Mouse (Mus musculus) neural tube, embryonic 10.5 days (tissue): ENCODE measurements around the gene Actl10.

Experiments used
- DNase-seq: peaks from one replicate; pipeline ENCODE4 v3.0.0-alpha.2; 2017; ENCODE audit warnings: low spot score; ENCODE audit errors: extremely low spot score

Actl10 gene

DNA sequence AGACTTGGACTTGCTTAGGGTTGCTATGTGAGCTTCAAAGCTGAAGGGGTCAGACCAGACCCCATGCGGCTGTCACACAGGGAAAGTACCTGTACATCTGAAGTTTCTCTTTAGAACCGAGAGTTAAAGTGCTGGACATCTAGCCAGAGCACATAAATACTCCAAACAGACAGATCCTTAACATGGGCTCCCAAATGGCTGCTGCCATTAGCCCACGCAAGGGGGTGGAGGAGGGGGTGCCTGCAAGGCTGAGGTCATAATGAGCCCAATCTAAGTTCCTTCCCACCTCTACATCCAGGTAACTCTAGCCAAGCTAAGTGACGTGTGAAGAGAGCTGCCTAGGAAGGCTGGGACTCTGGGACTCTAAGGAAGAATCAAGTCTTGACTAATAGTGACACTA is at the start of gene Actl10:
Actl10 (plus strand) TSS at position 301 of the 400 bp plus-strand sequence.
- no peak for DNase-seq

DNA sequence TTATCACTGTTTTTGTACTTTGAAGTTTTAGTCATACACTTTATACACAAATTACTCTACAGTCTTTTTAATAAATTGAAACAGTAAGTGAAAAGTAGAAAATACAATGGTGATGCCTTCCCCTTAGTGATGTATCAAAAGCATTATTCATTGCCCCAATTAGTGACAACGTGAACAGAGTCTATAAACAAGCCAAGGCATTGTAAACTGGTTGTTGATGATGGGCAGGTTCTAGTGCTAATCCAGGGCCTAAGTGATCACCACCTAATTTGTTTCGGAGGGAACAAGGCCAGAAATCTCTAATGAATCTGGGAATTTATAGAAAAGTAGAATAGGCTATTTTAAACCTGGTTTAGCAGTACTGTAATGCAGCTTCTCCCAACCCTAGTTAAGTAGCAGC is 44.5 kb upstream of the Actl10 start:
- DNase-seq, result no peak

DNA sequence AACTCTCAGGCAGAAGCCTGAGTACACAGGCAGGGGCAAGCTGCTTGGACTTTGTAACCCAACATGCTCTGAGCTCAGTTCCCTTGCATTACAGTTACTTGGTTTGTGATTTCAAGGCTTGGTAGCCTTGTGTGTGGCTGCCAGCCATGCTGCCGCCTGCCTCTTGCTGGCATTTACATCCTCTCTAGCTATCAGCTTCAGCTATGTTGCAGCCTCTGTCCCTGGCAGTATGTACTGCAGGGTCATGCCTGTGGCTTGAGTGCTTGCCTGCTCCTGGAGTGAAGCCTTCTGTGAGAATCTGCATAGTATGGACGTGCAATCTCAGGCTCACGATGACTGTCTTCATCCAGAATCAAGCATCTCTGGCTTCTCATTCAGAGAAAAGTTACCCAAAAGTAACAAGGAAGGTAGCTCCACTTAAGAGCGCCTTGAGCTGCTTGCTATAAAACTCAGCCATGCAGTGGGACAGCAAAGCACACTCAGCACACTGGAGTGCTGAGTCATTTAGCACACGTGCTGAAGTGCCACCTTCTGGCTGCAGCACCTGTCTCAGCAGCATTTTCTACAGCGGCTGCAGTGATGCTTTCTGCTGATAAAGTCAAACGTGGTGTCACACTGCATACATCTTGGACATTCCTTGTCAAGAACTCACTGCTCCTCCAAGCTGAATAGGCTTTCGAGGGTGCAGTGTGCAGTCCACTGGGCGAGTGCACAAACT is 43.9 kb upstream of the Actl10 start:
- DNase-seq, result no peak

DNA sequence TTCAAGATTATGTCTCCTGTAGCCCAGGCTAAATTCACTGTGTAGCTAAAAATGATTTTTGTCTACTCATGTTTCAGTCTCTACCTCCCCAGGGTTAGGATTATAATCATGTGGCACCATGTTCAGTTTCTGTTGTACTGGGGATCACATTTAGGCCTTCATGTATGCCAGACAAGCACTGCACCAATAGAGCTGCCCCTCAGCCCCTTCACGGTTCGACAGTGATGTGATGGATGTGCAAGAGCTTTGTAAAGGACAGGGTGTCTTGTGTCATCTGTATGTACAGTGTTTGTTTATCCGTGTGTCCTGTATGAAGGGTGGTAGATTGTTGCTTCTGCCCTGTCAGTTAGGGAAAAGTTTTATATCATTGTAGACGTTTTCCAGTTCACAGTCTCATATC is 43.1 kb upstream of the Actl10 start:
- no peak for DNase-seq

DNA sequence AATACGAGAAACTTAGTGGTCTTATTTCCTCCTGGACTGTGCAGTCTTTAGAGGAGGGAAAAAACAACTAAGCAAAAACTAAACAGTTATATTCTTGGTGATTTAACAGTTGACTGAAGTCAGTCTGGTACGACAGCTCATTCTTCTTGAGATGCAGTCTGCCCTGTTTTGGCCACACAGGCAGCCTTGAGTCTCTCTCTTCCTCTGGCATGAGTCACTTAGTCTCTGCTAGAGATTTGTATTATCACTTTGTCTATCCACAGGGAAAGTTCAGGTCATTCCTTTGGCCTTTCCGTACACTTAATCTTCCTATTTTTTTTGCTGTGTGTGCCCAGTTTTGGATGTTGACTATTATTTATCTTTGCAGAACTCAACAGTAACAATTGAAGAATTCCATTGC is 41.4 kb upstream of the Actl10 start:
- DNase-seq, result no peak

DNA sequence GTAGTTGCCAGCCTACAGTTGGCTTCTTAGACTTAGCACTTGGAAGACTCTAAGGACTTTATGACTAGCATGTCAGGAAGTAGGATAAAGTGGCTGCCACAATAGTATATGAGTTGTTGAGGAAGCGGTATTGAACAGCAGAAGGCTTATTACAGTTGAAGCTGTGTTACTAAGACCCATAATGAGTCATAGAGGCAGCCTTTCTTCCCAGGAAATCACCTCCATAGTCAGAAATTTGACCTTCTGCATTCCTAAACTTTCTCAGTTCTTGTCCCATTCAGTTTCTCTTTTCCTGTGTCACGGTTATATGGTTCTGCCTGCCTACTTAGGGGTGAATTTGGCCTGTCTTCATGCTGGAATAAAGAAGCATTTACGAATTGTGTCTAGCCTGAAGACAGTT is 34.6 kb upstream of the Actl10 start:
- DNase-seq, result no peak

DNA sequence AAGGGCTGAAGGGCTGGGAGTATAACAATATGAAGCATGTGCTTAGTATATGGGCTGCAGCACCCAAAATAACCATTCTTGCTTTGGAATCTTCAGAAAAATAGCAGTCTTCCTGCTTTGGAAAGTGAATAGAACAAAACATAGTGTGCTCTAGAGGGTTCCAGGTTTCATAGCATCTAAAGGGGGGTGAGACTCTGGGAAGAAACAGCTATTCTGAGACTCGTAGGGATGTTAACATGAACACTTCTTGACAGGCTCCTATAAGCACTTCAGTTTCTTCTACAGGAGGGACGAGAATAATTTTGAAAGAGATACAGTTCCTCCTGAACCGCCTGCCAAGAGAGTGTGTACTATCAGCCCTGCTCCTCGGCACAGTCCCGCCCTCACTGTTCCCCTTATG is 34.2 kb upstream of the Actl10 start:
- DNase-seq, result no peak

DNA sequence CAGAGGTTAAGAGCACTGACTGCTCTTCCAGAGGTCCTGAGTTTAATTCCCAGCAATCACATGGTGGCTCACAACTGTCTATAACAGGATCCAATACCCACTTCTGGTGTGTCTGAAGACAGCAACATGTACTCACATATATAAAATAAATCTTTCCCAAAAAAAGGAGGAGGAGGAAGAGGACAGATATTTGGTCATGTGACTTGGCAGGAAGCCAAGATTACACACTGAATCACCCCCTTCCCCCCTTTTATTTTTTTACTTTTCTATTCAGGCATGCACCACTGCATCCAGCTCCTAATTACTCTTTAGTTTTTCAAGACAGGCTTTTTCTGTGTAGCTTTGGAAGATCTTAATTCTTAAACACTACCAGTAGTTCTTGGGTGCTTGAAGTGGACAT is 30.1 kb upstream of the Actl10 start:
- DNase-seq, result no peak

DNA sequence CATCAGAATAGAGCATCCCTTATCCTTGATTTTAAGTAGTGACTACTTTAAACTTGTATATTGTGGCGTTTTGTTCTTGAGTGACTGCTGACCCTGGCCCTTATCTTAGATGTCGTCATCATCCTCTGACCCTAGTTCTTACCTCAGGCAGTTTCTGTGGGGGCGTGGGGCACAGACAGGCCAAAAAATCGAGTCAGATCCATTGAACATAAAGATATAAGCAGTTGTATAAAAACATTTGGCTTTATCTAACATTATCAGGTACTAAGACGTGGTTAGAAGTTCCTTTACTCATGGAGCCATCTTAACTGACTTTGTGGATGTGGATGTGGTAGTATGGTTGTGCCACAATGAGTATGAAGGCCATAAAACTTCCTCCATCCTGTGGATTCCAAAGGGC is 29.2 kb upstream of the Actl10 start:
- DNase-seq, result no peak

DNA sequence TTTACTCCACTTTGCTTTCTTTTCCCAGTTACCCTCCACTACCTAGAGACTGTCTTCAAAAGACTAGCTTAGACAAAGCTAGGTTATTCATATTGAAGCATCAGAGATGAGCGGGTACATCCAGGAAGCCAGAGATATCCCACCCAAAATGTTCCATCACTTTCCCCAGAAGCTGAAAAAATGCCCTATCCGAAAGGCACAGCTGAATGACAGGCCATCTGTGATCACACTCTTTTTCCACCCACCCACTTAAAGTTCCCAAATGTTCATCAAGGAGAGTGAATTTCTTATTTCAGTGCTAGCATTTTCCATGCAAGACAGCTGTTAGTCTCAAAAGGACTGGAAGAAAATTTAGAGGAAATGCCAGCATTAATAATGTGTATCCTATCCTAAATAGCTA is 26.3 kb upstream of the Actl10 start:
- no peak for DNase-seq

DNA sequence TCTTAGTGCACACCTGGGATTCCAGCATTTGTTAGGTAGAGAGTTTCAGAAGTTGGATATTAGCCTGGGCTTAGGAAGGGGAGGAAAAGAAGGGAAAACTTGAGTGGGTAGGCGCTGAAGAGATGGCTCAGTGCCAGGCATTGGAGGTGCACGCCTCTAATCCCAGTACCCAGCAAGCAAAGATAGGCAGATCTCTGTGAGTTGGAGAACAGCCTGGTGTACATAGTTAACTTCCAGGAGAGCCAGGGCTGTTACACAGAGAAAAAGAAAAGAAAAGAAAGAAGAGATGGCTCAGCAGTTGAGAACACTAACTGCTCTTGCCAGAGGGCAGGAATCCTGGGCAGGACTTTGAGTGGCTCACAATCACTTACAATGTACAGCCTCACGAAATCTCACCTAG is 25.0 kb upstream of the Actl10 start:
- no peak for DNase-seq

DNA sequence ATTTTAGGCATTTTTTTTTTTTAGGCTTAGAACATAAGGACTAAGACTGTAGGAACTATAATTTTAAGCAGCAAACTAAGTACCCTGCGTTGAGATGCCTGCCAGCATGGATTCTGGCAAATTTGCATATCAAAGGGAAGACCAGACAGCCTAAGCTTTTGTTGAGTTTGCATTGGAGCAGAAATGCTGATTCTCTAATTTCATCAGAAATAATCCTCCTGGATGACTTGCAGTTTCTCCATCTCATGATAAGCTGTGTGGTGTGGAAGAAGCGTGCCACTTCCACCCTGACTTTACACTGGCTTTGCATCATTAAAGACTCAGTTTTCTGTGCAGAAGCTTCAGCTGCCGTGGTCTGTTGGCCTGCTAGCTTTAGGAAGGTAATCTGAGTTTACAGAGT is 18.7 kb upstream of the Actl10 start:
- no peak for DNase-seq

DNA sequence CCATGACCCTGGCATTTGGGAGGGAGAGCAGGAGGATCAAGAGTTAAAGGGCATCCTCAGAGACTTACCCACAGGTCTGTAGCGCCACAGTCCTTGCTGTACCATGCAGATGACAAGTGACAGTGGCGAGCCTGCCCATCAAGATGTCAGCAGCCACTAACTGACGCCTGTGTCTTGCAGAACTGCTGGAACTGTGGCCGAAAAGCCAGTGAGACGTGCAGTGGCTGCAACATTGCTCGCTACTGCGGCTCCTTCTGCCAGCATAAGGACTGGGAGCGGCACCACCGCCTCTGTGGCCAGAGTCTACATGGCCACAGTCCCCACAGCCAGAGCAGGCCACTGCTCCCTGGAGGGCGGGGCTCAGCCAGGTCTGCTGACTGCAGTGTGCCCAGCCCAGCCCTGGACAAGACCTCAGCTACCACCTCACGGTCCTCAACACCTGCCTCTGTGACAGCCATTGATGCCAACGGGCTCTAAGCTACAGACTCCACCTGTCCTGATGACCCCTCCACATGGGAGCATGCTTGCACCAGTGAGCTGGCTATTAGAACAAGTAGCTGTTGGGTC is 16.8 kb upstream of the Actl10 start:
- DNase-seq, result no peak

DNA sequence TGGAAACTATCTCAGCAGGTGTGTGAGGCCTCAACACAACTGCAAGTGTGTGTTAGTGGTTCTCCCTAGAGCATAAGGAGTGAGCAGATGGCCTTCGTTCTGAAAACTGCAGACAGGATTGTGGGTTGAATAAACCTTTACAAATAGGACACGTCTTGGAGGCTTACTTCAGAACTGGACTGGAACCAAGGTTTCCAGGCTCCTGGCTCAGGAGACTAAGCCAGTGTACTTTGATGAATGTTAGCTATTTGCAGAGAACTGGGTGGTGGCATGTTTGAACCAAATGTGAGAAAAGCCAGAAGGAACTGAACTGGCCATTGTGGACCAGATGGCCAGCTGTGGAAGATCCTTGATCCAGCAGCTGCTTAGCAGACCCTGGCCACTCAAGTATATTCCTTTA is 13.3 kb upstream of the Actl10 start:
- no peak for DNase-seq

DNA sequence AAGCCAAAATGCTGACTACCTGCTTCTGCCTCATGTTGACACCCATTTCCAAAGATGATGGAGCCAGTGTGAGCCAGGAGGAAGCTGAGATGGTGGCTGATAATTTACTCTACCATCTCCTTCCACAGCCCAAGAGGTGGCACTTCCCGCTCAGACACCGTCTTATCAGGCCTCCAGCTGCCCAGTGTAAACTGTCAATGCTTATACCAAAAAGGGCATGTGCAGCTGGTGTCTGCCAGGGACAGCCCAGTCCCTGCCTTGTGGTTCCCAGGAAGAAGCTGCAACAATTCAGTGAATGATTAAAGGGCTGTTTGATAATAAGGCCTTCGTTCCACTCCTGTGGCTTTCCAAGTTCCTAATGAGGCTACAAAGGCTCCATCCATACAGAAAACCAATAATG is 12.9 kb upstream of the Actl10 start:
- DNase-seq, result no peak

DNA sequence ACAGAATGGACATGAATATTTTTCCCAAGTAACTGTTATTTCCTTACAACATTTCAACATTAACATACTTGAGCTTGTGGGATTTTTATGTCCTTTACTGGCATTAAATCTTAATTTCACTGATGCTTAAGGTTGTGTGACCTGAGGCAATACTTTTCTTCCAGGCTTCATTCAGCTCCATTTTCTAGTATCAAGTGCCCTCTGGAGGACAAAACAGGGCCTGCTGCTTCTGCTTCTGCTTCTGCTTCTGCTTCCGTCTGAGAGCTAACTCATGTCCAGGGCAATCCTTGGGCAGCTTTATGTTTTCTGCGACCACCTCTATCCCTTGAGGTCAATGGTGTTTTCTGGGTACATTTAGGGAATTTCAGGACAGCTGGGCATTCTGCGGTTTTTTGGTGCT is 11.9 kb upstream of the Actl10 start:
- DNase-seq, result no peak

DNA sequence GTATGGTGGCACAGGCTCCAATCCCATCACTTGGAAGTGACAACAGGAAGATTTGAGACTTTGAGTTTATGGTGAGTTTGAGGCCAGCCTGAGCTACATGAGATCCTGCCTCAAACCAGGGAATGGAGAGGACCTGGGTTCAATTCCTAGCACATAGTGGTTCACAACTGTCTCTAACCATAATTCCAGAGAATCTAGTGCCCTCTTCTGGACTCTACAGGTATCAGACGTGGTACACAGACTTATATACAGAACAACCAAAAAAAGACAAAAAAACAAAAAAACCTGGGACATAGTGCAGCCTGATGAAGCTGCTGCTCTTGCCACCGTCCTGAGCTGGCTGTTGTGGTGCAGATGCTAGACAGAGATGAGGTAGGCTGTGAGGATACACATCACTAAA is 9.9 kb upstream of the Actl10 start:
- DNase-seq, result no peak

DNA sequence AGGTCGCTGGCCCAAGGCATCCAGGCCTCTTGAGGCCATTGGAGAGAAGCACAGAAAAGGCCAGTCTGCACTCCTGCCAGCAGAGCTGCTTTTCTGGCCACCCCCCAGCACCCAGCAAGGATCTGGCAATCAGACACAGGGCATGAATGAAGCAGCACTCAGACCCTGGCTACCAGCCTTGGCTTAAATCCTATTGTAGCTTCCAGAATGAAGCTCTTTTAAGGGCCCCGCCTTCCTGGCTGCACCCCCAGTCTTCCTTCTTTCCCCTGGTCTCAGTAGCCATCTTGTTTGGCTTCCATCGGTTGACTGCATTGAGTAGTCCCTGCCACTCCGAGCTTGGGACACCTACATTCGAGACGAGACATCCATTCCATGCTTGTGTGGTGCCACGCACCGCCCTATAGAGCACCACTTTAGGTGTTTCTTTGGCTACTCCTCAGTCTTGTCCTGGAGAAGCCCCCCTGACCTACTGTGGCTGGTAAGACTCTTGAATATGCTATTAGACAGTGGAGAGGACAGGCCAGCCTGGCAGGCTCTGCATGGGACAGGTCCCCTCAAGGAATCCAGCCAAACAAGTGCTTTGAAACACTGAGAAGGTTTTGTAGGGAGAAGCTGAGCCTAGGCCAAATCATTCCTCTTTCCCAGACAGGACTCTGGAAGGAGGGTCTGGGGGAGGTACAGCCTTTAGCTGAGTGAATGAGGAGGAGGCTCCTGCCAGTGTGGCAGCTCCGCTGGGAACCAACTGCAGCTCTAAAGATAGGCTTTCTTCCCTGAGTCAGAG is 7.8 kb upstream of the Actl10 start:
- DNase-seq, result no peak

DNA sequence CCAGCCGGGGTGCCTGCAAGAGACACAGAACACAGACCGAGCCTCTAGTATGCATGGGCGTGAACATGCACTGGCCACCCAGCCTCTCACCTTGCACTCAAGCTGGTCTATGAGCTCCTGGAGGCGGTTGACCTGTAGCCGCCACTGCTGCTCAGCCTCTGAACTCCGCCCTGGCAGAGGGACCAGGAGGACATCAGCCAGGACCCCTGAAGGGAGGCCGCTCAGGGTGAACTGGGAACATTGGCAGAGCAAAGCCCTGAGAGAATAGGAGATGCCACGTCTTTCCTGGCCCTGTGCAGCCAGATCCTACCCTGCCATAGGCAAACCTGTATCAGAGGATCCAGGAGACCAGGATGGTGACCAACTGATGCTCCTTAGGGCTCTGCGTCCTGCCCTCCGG is 4.9 kb upstream of the Actl10 start, which contains the start of gene 1700003F12Rik:
1700003F12Rik (plus strand) TSS at position 375 of the 400 bp plus-strand sequence.
- DNase-seq, result no peak

DNA sequence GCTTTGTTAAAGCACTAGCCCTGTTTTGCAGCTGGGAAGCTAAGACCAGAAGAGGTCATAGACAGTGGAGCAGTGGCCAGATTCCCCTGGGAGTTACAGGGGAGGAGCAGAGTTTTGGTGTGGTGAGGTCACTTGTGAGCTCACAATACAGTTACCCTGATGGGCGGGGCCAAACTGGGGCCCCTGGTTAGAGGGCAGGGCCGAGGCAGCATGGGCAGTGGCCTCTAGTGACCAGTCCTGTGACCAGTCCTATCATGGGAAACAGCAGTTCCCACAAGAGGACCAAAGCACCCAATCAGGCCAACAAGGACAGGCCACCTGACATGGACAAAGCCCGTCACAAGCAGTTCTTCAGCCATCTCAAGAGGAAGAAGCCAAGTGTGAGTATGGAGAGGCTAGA is 2.9 kb upstream of the Actl10 start:
- DNase-seq, result no peak

DNA sequence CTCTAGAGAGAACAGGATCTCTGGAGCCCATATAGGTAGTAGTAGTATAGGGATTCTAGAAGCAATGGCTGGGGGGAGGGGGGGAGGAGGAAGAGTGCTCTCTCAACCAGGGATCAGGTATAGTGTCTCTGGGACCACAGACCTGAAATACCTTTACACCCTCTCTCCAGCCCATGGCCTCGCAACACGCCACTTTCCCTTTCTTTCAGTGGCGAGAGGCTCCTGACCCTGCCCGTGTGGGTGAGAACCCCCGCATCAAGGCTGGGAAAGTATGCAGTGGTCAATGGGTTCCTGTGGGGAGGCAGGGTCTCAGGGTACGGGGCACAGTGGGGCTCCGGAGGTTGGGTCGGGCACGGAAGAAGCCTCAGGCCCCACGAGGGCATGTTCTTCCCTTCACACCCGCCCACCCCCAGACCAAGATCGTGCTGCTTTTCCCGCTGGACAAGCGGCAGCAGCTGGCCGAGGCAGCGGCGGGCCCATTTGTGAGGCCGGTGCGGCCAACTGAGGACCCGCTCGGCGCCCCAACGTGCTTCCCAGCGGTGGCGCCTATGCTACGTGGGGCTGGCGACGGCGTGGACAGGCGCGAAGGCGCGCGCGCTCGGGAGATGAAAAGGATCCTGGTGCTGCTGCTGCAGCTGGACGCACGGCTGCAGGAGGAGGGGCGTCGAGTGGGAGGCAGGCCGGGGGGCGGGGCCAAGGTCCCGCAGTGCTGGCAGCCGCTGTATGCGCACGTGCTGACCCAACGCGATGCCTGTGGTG is 2.3 kb upstream of the Actl10 start:
- DNase-seq, result peak; percentile 83

DNA sequence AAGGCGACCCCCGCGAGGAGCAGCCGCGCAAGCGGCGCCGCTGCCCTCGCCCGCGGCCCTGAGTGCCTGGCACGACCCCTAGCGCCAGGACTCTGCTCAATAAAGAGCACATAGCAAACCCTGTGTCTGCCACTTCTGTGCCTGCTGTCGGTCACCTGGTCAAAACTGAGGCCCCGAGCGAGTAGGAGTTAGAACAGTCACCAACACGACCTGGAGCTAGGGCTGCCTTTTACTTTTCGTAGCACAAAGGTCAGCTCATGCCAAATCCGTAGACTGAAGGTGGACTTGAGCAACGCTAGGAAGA is 1.7 kb upstream of the Actl10 start:
- no peak for DNase-seq
